Mouse (Mus musculus) stomach, embryonic 15.5 days (tissue): ENCODE data around the gene Hoxd9. TPM values are rescaled to one million over a fixed set of nuclear protein-coding genes. Genes with fewer than 3 reads are reported as not detected.

Source experiments
- ATAC-seq: fragments of 200-750 bp; cut with Nextera tagmentation; 2 replicates; pipeline ENCODE4 v1.8.0; 2017; ENCODE audit warnings: low read depth, moderate number of reproducible peaks, moderate TSS enrichment; ENCODE audit not compliant: insufficient read depth, low FRiP score
- H3K27ac ChIP-seq: fragments of 300-500 bp; sonication (generic); 2 replicates; pipeline ENCODE4 v1.5.1; 2015; ENCODE audit warnings: mild to moderate bottlenecking, inconsistent platforms
- H3K27me3 ChIP-seq: fragments of 300-500 bp; sonication (generic); replicated peaks from 2 replicates; pipeline ENCODE4 v1.6.1; 2015; ENCODE audit warnings: inconsistent platforms
- H3K36me3 ChIP-seq: fragments of 300-500 bp; sonication (generic); 2 replicates; pipeline ENCODE4 v1.6.1; 2015; ENCODE audit warnings: inconsistent platforms
- H3K4me1 ChIP-seq: fragments of 300-500 bp; sonication (generic); 2 replicates; pipeline ENCODE4 v1.6.1; 2015; ENCODE audit warnings: inconsistent platforms
- H3K4me2 ChIP-seq: fragments of 300-500 bp; sonication (generic); 2 replicates; pipeline ENCODE4 v1.6.1; 2015; ENCODE audit warnings: mild to moderate bottlenecking, inconsistent platforms
- H3K4me3 ChIP-seq: fragments of 300-500 bp; sonication (generic); replicated peaks from 2 replicates; pipeline ENCODE4 v1.5.1; 2015; ENCODE audit warnings: inconsistent platforms
- H3K9ac ChIP-seq: fragments of 300-500 bp; sonication (generic); 2 replicates; pipeline ENCODE4 v1.6.1; 2015; ENCODE audit warnings: inconsistent platforms
- H3K9me3 ChIP-seq: fragments of 300-500 bp; sonication (generic); 2 replicates; pipeline ENCODE4 v1.6.1; 2016; ENCODE audit warnings: inconsistent platforms
- WGBS: fragments of 180-500 bp; shearing (Covaris S2); methylation state at CpG from one replicate; pipeline ENCODE4 v1.1.7; 2015; 5-methylcytosine and 5-hydroxymethylcytosine counted together
- polyA plus RNA-seq: library from polyadenylated mRNA; unstranded; fragments of >200 nt; fragmentation: Nextera tagmentation; extraction: Ambion mirVana; gene quantifications from 2 replicates; pipeline ENCODE4 v1.2.1, GENCODE M21; 2015

The Hoxd9 gene
- polyA plus RNA-seq: 0.61 and 1.3 TPM in 2 replicates

GRCm38 (mm10) chr2:74697567-74698121 is at the start of gene Hoxd9:
TSS of gene Hoxd9 (plus strand) at chr2:74697727.
- 2% methylated on average over 43 of the region's 43 CpGs for WGBS
- peaks cover 93% of the 10 kb centered on the region for H3K27me3 ChIP-seq
- H3K9me3 ChIP-seq: no peaks in the 10 kb centered on the region
- H3K27ac ChIP-seq: no peak within 1 kb of the TSS
- H3K4me1 ChIP-seq: peaks cover 12% of the 10 kb centered on the region
- ATAC-seq: 0 out of 2 replicates have a peak, but pooled peaks have one; percentile 14
- H3K4me3 ChIP-seq: peak within 1 kb of the TSS; percentile 34
- H3K4me2 ChIP-seq: peak within 1 kb of the TSS; percentile 56
- H3K36me3 ChIP-seq: no peaks in the 10 kb centered on the region
- no peak within 1 kb of the TSS for H3K9ac ChIP-seq

DNA sequence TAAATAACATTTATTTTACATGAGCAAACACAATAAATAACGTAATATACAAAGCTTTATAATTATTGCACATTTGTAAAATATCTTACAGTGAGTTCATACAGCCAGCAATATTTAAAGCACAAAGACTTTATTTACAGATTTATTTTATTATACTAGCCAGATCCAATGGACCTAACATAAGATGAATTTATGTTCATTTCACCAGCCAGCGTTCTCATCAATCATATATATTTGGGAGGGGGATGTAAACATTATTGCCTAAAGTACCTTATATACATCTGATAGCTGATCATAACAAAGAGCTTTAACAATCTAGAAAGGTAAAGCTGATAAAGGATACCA is 44.6 kb upstream of the Hoxd9 start:
- H3K9ac ChIP-seq: no peak overlapping the region
- no peaks in the 10 kb centered on the region for H3K9me3 ChIP-seq
- H3K27ac ChIP-seq: no peak overlapping the region
- ATAC-seq: no peak
- peaks cover 86% of the 10 kb centered on the region for H3K27me3 ChIP-seq
- no peaks in the 10 kb centered on the region for H3K36me3 ChIP-seq
- peaks cover 9% of the 10 kb centered on the region for H3K4me1 ChIP-seq
- WGBS: 36% methylated on average over 2 of the region's 2 CpGs
- no peak overlapping the region for H3K4me3 ChIP-seq
- H3K4me2 ChIP-seq: no peak overlapping the region

GRCm38 (mm10) chr2:74653781-74654535 is 43.6 kb upstream of the Hoxd9 start:
- ATAC-seq: no peak

GRCm38 (mm10) chr2:74654743-74655419 is 42.6 kb upstream of the Hoxd9 start:
- H3K4me2 ChIP-seq: no peak overlapping the region
- peaks cover 81% of the 10 kb centered on the region for H3K27me3 ChIP-seq
- no peak for ATAC-seq
- peak overlapping the region; percentile 32; the same call in 1 of the 2 replicates for H3K4me3 ChIP-seq
- H3K9ac ChIP-seq: no peak overlapping the region
- H3K27ac ChIP-seq: no peak overlapping the region
- no peaks in the 10 kb centered on the region for H3K9me3 ChIP-seq
- H3K36me3 ChIP-seq: no peaks in the 10 kb centered on the region
- H3K4me1 ChIP-seq: peaks cover 9% of the 10 kb centered on the region
- 5% methylated on average over 20 of the region's 20 CpGs for WGBS

More at GRCm38 (mm10) chr2:74653781-74654535, 43.6 kb upstream of the Hoxd9 start:
- no peak overlapping the region for H3K4me2 ChIP-seq
- H3K27ac ChIP-seq: no peak overlapping the region
- no peak overlapping the region for H3K9ac ChIP-seq
- no peak overlapping the region for H3K4me3 ChIP-seq
- peaks cover 9% of the 10 kb centered on the region for H3K4me1 ChIP-seq
- H3K9me3 ChIP-seq: no peaks in the 10 kb centered on the region
- H3K36me3 ChIP-seq: no peaks in the 10 kb centered on the region
- H3K27me3 ChIP-seq: peaks cover 83% of the 10 kb centered on the region
- WGBS: 11% methylated on average over 17 of the region's 17 CpGs

DNA sequence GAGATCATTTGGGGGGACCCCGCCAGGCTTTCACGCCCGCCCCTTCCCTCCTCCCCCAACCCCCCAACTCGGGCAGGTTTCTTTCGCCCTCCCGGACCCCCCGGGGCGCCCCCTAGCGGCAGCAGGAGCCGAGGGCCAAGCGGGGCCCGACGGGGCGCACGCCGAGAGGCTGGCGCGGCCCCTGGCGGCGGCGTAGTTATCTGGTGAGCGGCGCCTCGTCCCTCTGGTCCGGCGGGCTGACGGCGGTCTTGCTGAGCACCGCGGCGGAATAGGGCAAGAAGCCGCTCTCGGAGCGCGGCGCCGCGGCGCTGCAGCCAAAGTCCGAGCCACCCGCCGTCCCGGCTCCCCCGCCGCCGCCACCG is 42.1 kb upstream of the Hoxd9 start:
- no peak for ATAC-seq
- no peak overlapping the region for H3K27ac ChIP-seq
- peak overlapping the region; percentile 32 for H3K4me3 ChIP-seq
- H3K27me3 ChIP-seq: peaks cover 78% of the 10 kb centered on the region
- WGBS: 2% methylated on average over 47 of the region's 47 CpGs
- no peaks in the 10 kb centered on the region for H3K9me3 ChIP-seq
- peaks cover 9% of the 10 kb centered on the region for H3K4me1 ChIP-seq
- H3K4me2 ChIP-seq: peak overlapping the region; percentile 58
- no peak overlapping the region for H3K9ac ChIP-seq
- H3K36me3 ChIP-seq: no peaks in the 10 kb centered on the region

- no peak overlapping the region for H3K27ac ChIP-seq
- H3K4me1 ChIP-seq: peaks cover 9% of the 10 kb centered on the region
- under 1% methylated on average over 51 of the region's 69 CpGs for WGBS
- peaks cover 78% of the 10 kb centered on the region for H3K27me3 ChIP-seq
- H3K9me3 ChIP-seq: no peaks in the 10 kb centered on the region
- H3K36me3 ChIP-seq: no peaks in the 10 kb centered on the region
- peak overlapping the region; percentile 58 for H3K4me2 ChIP-seq
- H3K9ac ChIP-seq: no peak overlapping the region
- H3K4me3 ChIP-seq: peak overlapping the region; percentile 32
- ATAC-seq: no peak
Observed at GRCm38 (mm10) chr2:74655821-74656631, 41.5 kb upstream of the Hoxd9 start.

DNA sequence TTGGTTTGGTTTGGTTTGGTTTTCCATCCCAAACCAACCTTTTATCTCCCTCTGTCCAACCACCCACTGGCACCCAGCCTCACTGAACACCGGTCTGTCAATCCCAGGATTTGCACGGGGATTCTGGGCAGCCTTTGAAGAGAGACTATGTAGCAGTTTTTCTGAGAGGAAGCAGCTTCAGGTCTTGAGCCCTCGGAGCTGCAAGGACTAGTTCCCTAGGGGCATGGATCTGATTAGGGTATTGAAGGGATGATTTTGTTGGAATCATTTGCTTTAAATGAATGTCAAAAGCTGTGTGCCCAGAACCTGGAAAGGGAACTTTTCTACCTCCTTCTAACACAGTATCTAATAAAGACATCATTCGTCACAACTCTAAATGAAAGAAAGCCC is 40.9 kb upstream of the Hoxd9 start:
- H3K27me3 ChIP-seq: peaks cover 79% of the 10 kb centered on the region
- no peak overlapping the region for H3K9ac ChIP-seq
- H3K4me2 ChIP-seq: no peak overlapping the region
- 6% methylated on average over 4 of the region's 4 CpGs for WGBS
- H3K9me3 ChIP-seq: no peaks in the 10 kb centered on the region
- H3K36me3 ChIP-seq: no peaks in the 10 kb centered on the region
- no peak overlapping the region for H3K27ac ChIP-seq
- ATAC-seq: no peak
- peaks cover 10% of the 10 kb centered on the region for H3K4me1 ChIP-seq
- H3K4me3 ChIP-seq: no peak overlapping the region

DNA sequence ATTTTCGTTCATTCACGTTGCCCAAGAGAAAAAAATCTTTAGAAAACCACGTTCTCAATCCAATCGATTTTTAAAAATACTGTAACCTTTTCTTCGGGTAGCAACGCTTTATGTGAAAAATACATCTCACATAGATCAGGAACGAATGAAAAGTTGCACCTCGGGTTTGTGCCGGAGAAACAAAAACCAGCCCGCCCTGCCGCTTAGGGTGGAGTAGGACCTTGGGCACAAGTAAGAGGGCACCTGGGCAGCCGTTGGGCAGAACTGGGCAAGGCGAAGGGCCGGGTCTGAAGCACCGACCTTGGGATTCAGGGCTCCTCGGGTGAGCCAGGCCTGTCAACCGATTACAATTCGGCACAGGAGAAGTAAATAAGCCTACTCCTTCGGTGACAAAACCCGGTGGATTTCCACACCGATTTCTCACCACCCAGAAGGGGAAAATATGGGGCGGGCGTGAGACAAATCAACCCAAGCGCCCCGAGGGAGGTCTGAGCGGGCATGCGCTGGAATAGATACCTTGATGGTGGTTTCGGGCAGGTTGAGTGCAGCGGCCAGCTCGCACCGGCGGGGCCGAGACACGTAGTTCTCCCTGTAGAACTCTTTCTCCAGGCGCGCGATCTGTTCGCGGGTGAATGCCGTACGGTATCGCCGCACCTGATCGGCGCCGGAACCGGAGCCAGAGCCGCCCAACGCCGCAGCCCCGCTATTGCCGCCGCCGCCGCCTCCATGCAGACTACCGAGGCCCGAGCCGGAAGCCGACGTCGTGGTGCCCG is 40.1 kb upstream of the Hoxd9 start:
- 3% methylated on average over 62 of the region's 62 CpGs for WGBS
- Histone ChIP-seq H3K4me2 (no peak overlapping the region), H3K4me3 (no peak overlapping the region), H3K9ac (no peak overlapping the region), H3K9me3 (no peaks in the 10 kb centered on the region), H3K36me3 (no peaks in the 10 kb centered on the region), H3K27me3 (peaks cover 79% of the 10 kb centered on the region), H3K27ac (no peak overlapping the region), H3K4me1 (peaks cover 12% of the 10 kb centered on the region)
- no peak for ATAC-seq

GRCm38 (mm10) chr2:74658024-74658666 is 39.4 kb upstream of the Hoxd9 start:
- Histone ChIP-seq H3K9ac (no peak overlapping the region), H3K4me1 (peaks cover 12% of the 10 kb centered on the region), H3K4me3 (no peak overlapping the region), H3K27me3 (peaks cover 84% of the 10 kb centered on the region), H3K27ac (no peak overlapping the region), H3K36me3 (no peaks in the 10 kb centered on the region), H3K4me2 (no peak overlapping the region), H3K9me3 (no peaks in the 10 kb centered on the region)
- WGBS: 2% methylated on average over 15 of the region's 15 CpGs
- no peak for ATAC-seq

DNA sequence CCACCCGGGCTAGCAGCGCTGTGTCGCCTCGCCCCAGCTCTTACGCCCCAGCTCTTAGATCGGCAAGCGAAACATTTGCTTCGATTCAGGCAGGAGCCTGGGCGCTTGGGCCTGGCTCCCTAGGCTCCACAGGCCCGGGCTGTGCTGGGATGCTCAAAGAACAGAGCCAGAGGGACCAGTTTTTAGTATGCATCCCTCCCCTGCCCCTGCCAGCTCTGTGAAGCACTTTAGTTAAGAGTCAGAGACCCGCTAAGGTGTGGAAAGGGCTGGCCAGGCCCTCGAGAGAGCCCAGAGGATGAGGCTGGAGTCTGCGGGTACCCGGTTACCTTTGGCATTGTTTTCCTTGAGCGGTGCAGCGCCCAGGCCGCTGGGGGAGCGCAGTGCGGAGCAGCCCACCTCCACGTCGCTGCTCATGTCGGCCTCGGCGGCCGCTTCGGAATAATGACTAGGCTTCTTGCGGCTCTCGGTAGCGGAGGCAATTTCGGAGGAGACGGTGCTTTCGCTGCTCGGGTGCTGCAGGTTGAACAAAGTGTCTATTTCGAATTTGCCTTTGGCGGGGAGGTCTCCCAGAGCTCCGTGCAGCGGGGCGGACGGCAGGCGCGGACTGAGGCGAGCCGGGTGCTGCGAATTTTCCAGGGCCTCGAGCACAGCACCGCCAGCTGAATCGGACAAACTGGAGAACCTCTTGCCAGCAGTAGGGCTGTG is 38.7 kb upstream of the Hoxd9 start:
- Histone ChIP-seq H3K36me3 (no peaks in the 10 kb centered on the region), H3K4me1 (peaks cover 12% of the 10 kb centered on the region), H3K27ac (no peak overlapping the region), H3K9ac (no peak overlapping the region), H3K27me3 (peaks cover 88% of the 10 kb centered on the region), H3K9me3 (no peaks in the 10 kb centered on the region), H3K4me2 (no peak overlapping the region), H3K4me3 (no peak overlapping the region)
- WGBS: 2% methylated on average over 47 of the region's 47 CpGs
- no peak for ATAC-seq
